Mouse (Mus musculus) gastrocnemius, adult 2 months (tissue): ENCODE results near the gene Lax1. TPM values are rescaled to one million over a fixed set of nuclear protein-coding genes. Genes with fewer than 3 reads are reported as not detected.
"Not testable (repeated sequence)": the region's sequence is repeated elsewhere in the genome, so short reads cannot be mapped to it uniquely, and the experiment has no call there.

Experiments used
- DNase-seq: peaks from one replicate; pipeline ENCODE4 v3.0.0; 2022
- H3K27ac ChIP-seq: fragments of 200-600 bp; 2 replicates; pipeline ENCODE4 v1.8.1; 2022; ENCODE audit warnings: mild to moderate bottlenecking
- H3K4me3 ChIP-seq: fragments of 200-600 bp; 2 replicates; pipeline ENCODE4 v1.8.1; 2022; ENCODE audit warnings: mild to moderate bottlenecking, moderate library complexity
- CTCF ChIP-seq: fragments of 200-600 bp; IDR thresholded peaks from 2 replicates; pipeline ENCODE4 v1.8.1; 2022; ENCODE audit warnings: antibody characterized with exemption, mild to moderate bottlenecking, moderate library complexity
- intact Hi-C: fragments of 180-260 bp; cut with DNase I; formaldehyde crosslinking; loops from one replicate; pipeline ENCODE4 v1.15.1; 2025
- total RNA-seq, 2 experiments: library from RNA; stranded (reverse); gene quantifications; 2 replicates each; pipeline ENCODE4 v1.2.3; 2021

The Lax1 gene
- total RNA-seq, 2 experiments from 2014 or later: not detected

DNA sequence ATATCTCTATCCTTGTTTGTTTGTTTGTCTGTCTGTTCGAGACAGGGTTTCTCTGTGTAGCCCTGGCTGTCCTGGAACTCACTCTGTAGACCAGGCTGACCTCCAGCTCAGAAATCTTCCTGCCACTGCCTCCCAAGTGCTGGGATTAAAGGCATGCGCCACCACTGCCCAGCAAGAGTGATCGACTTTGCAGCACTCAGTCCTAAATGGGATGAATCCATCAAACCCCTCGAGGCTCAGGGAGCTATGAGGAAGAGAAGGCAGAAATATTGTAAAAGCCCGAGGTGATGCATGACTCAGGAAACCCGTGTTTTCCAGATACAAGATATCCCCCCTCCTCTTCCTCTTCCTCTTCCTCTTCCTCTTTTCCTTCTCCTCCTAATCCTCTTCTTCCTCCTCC lies 19.1 kb downstream of the Lax1 start:
- H3K4me3 ChIP-seq: no peak overlapping the region
- TF ChIP-seq CTCF: no peak
- intact Hi-C loops: no loop called here
- no peak for DNase-seq
- peak overlapping the region; percentile 70; the same call in 1 of the 2 replicates for H3K27ac ChIP-seq

DNA sequence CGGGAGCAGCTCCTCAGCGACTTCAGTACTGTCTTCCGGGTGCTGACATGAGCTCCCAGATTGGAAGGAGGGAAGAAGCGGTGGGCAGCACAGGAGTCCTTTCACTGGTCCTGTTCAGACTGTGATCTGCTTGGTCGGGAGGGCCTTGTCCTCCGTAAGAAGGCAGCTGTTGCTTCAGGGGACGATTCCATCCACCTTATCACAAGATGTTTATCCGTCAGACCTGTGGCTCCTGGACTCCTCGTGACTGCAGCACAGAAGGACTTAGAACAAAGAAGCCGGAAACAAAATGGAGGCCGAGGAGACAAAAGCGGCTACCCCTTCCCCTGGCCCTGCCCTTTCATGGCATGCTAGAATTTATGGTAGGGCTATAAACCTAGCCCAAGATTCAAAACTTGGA lies 19.7 kb downstream of the Lax1 start:
- no peak for TF ChIP-seq CTCF
- no peak for DNase-seq
- H3K27ac ChIP-seq: no peak overlapping the region
- intact Hi-C loops: no loop called here
- no peak overlapping the region for H3K4me3 ChIP-seq

GRCm38 (mm10) chr1:133668618-133669017 lies 21.3 kb downstream of the Lax1 start:
- intact Hi-C loops: no loop called here
- DNase-seq: no peak
- Histone ChIP-seq H3K27ac (no peak overlapping the region), H3K4me3 (no peak overlapping the region)
- TF ChIP-seq CTCF: no peak

GRCm38 (mm10) chr1:133667721-133668120 lies 22.2 kb downstream of the Lax1 start:
- H3K4me3 ChIP-seq: no peak overlapping the region
- H3K27ac ChIP-seq: no peak overlapping the region
- no peak for TF ChIP-seq CTCF
- intact Hi-C loops: no loop called here
- DNase-seq: no peak

GRCm38 (mm10) chr1:133665713-133666112 lies 24.2 kb downstream of the Lax1 start:
- intact Hi-C loops, DNase-seq, H3K27ac ChIP-seq, H3K4me3 ChIP-seq: not testable (repeated sequence)

DNA sequence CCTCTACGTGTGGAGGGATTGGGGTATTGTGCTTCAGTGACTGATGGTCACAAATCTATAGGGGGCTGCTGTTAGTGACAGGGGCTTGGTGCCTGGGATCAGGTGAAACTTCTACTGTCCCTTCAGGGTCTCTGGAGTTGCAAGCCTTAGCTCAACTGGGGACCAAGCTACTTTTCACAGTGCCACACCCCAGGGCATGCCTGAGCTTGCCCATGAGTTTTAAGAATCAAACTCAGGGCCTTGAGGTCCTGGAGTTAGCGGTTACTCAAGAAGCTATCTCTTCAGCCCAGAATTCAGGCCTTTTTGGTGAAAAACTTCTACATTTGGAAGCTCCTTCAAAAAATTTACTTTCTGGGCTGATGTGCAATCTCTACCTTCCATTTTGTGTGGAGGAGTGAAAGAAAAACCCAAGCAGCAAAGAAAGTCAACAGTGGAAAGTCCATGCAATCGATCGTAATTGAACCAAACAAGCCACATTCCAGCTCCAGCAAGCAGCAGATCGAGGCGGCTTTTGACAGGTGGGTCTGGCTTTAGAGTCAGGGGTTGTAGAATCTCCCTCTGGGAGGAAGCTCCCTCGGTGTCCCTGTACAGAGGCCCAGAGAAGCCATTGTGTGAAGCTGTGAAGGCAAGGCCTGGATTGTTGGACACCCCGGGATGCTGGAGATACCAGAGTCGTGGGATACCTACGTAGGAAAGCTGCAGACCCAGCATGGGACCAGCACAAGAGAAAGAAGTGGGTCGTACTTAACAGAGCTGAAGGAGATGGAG lies 25.5 kb downstream of the Lax1 start:
- DNase-seq: no peak
- Histone ChIP-seq H3K4me3 (no peak overlapping the region), H3K27ac (no peak overlapping the region)
- intact Hi-C loops: no loop called here
- no peak for TF ChIP-seq CTCF

- intact Hi-C loops: no loop called here
- Histone ChIP-seq H3K27ac (peak overlapping the region; percentile 51; the same call in 1 of the 2 replicates), H3K4me3 (no peak overlapping the region)
- no peak for TF ChIP-seq CTCF
- no peak for DNase-seq
These were observed 26.5 kb downstream of the Lax1 start for GRCm38 (mm10) chr1:133663427-133663826.

DNA sequence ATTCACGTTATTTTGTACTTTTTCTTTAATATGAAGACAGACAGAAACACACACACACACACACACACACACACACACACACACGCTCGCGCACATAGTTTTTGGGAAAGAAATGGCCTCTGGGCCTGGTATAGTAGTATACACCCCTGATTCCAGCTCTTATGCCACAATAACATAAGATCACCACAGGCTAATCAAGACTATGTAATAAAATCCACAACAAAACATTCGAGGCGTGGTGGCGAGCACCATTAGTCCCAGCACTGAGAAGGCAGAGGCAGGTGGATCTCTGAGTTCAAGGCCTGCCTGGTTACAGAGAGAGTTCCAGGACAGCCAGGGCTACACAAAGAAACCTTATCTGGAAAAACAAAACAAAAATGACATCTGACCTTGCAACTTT lies 27.0 kb downstream of the Lax1 start:
- DNase-seq: no peak
- intact Hi-C loops: no loop called here
- TF ChIP-seq CTCF: no peak
- no peak overlapping the region for H3K4me3 ChIP-seq
- peak overlapping the region; percentile 51; the same call in 1 of the 2 replicates for H3K27ac ChIP-seq

DNA sequence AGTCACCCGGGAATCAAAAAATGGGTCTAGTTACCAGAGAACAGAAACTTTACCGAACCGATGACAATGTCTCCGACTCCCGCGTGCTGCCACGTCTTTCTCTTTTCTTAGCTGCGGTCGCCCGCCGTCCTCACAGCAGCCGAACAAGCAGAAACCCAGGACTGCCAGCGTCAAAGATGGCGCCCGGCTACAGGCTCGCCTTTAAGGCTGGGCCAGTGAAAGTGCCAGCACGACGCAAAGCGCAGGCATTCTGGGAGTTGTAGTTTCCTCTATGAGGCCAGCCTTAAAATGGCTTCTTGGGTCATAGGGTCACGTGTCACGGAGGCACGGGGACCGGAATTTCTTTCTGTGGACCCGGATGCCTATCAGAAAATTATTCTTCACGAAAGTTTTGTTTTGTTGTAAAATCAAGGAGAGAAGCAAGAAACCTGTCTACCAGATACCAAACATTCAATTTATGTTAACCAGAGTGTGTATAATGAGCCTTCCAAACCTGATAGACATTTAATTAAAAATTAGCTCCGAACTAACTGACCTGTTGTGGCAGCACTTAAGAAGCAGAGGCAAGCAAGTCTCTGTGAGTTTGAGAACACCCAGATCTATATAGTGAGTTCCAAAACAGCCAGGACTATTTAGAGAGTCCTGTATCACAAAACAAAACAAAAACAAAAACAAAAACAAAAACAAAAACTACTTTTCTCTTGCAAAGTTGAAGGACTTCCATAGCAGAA lies 28.5 kb downstream of the Lax1 start, which contains the start of gene Gm38394:
Gene Gm38394, minus strand, starts transcription at position 116 of the 731 bp plus-strand sequence.
- peak within 1 kb of the TSS; percentile 94 for H3K4me3 ChIP-seq
- H3K27ac ChIP-seq: peak within 1 kb of the TSS; percentile 97
- TF ChIP-seq CTCF: no peak
- DNase-seq: peak; percentile 95
- intact Hi-C loops: loop anchor here (2.0 kb wide), 1 partner anchor 15 kb away; no protein-coding TSS in a partner anchor

GRCm38 (mm10) chr1:133660466-133661202 lies 29.3 kb downstream of the Lax1 start, which contains the start of gene Zbed6:
TSS of gene Zbed6 (minus strand) at chr1:133660885.
- peak; percentile 84 for DNase-seq
- intact Hi-C loops: loop anchor here (2.0 kb wide), 1 partner anchor 14 kb away; no protein-coding TSS in a partner anchor
- TF ChIP-seq CTCF: no peak
- Histone ChIP-seq H3K4me3 (peak within 1 kb of the TSS; percentile 94), H3K27ac (peak within 1 kb of the TSS; percentile 97)

DNA sequence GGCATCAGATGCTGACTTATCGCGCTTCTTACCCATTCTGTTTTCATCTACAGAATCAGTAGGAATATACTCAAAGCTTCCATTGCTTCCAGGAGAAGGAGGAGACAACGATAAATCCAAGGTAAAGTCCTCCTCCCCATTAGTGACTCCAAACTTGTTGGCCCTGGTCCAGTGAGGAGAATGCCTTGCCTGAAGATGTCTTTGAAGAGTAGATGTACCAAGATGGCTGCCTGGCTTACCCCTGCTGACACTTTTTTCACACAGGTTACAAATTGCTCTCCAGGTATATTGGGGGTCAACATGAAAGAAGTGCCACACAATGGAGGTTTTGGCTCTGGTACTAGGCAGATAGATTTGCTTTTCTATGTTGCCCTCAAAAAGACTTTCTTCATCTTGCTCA lies 31.0 kb downstream of the Lax1 start:
- no peak for DNase-seq
- TF ChIP-seq CTCF: no peak
- H3K27ac ChIP-seq: peak overlapping the region; percentile 97
- H3K4me3 ChIP-seq: peak overlapping the region; percentile 94
- intact Hi-C loops: no loop called here

GRCm38 (mm10) chr1:133656811-133657210 lies 33.1 kb downstream of the Lax1 start:
- no peak for DNase-seq
- no peak for TF ChIP-seq CTCF
- intact Hi-C loops: no loop called here
- Histone ChIP-seq H3K27ac (peak overlapping the region; percentile 55), H3K4me3 (peak overlapping the region; percentile 94)
